Mouse (Mus musculus): ENCODE results near the gene Med12l. TPM values are rescaled to one million over a fixed set of nuclear protein-coding genes. Genes with fewer than 3 reads are reported as not detected.
"Not testable (repeated sequence)": the region's sequence is repeated elsewhere in the genome, so short reads cannot be mapped to it uniquely, and the experiment has no call there.

Med12l gene
- polyA plus RNA-seq, 1 experiment, result 12.6 TPM

- TF ChIP-seq GATA1 (IDR thresholded peaks at IDR 0.05; ENCODE audit: borderline replicate concordance, low read length) (no peak), FLI1 (IDR thresholded peaks at IDR 0.05; ENCODE audit: low read length) (no peak)
- peaks cover 69% of the 10 kb centered on the region for H3K4me1 ChIP-seq
- no peaks in the 10 kb centered on the region for H3K27me3 ChIP-seq (replicated peaks)
- H3K4me3 ChIP-seq (replicated peaks), result peak overlapping the region; percentile 77
- H3K36me3 ChIP-seq (replicated peaks; ENCODE audit: low read length), result peaks cover 89% of the 10 kb centered on the region
- no peaks in the 10 kb centered on the region for H3K9me3 ChIP-seq
Measured at GRCm38 (mm10) chr3:59080919-59081318, 75.3 kb downstream of the Med12l start.

GRCm38 (mm10) chr3:59092702-59093101 is 87.1 kb downstream of the Med12l start:
- H3K36me3 ChIP-seq (replicated peaks; ENCODE audit: low read length), result peaks cover 98% of the 10 kb centered on the region
- peaks cover 73% of the 10 kb centered on the region for H3K4me1 ChIP-seq
- peak overlapping the region; percentile 18 for H3K4me3 ChIP-seq (replicated peaks)
- no peak for TF ChIP-seq GATA1 (IDR thresholded peaks at IDR 0.05; ENCODE audit: borderline replicate concordance, low read length)
- no peak for TF ChIP-seq FLI1 (IDR thresholded peaks at IDR 0.05; ENCODE audit: low read length)
- no peaks in the 10 kb centered on the region for H3K9me3 ChIP-seq
- H3K27me3 ChIP-seq (replicated peaks), result no peaks in the 10 kb centered on the region

- Histone ChIP-seq H3K4me3 (replicated peaks) (no peak overlapping the region), H3K9me3 (no peaks in the 10 kb centered on the region), H3K4me1 (peaks cover 94% of the 10 kb centered on the region), H3K36me3 (replicated peaks; ENCODE audit: low read length) (peaks cover 73% of the 10 kb centered on the region), H3K27me3 (replicated peaks) (no peaks in the 10 kb centered on the region)
- TF ChIP-seq FLI1 (IDR thresholded peaks at IDR 0.05; ENCODE audit: low read length) (no peak), GATA1 (IDR thresholded peaks at IDR 0.05; ENCODE audit: borderline replicate concordance, low read length) (no peak)
Measured at GRCm38 (mm10) chr3:59097421-59097820, 91.8 kb downstream of the Med12l start.

GRCm38 (mm10) chr3:59098540-59098939 is 92.9 kb downstream of the Med12l start:
- no peaks in the 10 kb centered on the region for H3K27me3 ChIP-seq (replicated peaks)
- no peak for TF ChIP-seq FLI1 (IDR thresholded peaks at IDR 0.05; ENCODE audit: low read length)
- no peak for TF ChIP-seq GATA1 (IDR thresholded peaks at IDR 0.05; ENCODE audit: borderline replicate concordance, low read length)
- peak overlapping the region; percentile 62 for H3K4me3 ChIP-seq (replicated peaks)
- peaks cover 94% of the 10 kb centered on the region for H3K4me1 ChIP-seq
- H3K36me3 ChIP-seq (replicated peaks; ENCODE audit: low read length), result peaks cover 72% of the 10 kb centered on the region
- no peaks in the 10 kb centered on the region for H3K9me3 ChIP-seq

GRCm38 (mm10) chr3:59101218-59101986 is 95.8 kb downstream of the Med12l start, which contains the start of gene Gpr171:
TSS of gene Gpr171 (minus strand) at chr3:59101821.
- Histone ChIP-seq H3K4me3 (replicated peaks) (peak within 1 kb of the TSS; percentile 81), H3K36me3 (replicated peaks; ENCODE audit: low read length) (peaks cover 67% of the 10 kb centered on the region)

GRCm38 (mm10) chr3:59102146-59102545 is 96.5 kb downstream of the Med12l start:
- Histone ChIP-seq H3K4me1 (peaks cover 98% of the 10 kb centered on the region), H3K9me3 (no peaks in the 10 kb centered on the region), H3K36me3 (replicated peaks; ENCODE audit: low read length) (peaks cover 68% of the 10 kb centered on the region), H3K27me3 (replicated peaks) (no peaks in the 10 kb centered on the region), H3K4me3 (replicated peaks) (peak overlapping the region; percentile 12)
- TF ChIP-seq FLI1 (IDR thresholded peaks at IDR 0.05; ENCODE audit: low read length), result no peak
- no peak for TF ChIP-seq GATA1 (IDR thresholded peaks at IDR 0.05; ENCODE audit: borderline replicate concordance, low read length)

More at GRCm38 (mm10) chr3:59101218-59101986, 95.8 kb downstream of the Med12l start, which contains the start of gene Gpr171:
- no peak for TF ChIP-seq FLI1 (IDR thresholded peaks at IDR 0.05; ENCODE audit: low read length)
- no peaks in the 10 kb centered on the region for H3K9me3 ChIP-seq
- H3K27me3 ChIP-seq (replicated peaks), result no peaks in the 10 kb centered on the region
- peaks cover 98% of the 10 kb centered on the region for H3K4me1 ChIP-seq

- Histone ChIP-seq H3K36me3 (replicated peaks; ENCODE audit: low read length) (peaks cover 67% of the 10 kb centered on the region), H3K4me1 (peaks cover 97% of the 10 kb centered on the region), H3K9me3 (no peaks in the 10 kb centered on the region), H3K4me3 (replicated peaks) (peak overlapping the region; percentile 82), H3K27me3 (replicated peaks) (no peaks in the 10 kb centered on the region)
- TF ChIP-seq FLI1 (IDR thresholded peaks at IDR 0.05; ENCODE audit: low read length) (no peak), GATA1 (IDR thresholded peaks at IDR 0.05; ENCODE audit: borderline replicate concordance, low read length) (0 out of 3 replicates have a peak, but pooled peaks have one; percentile 30)
Measured at GRCm38 (mm10) chr3:59104462-59104861, 98.8 kb downstream of the Med12l start.

- no peak for TF ChIP-seq FLI1 (IDR thresholded peaks at IDR 0.05; ENCODE audit: low read length)
- no peak for TF ChIP-seq GATA1 (IDR thresholded peaks at IDR 0.05; ENCODE audit: borderline replicate concordance, low read length)
- H3K36me3 ChIP-seq (replicated peaks; ENCODE audit: low read length), result peaks cover 73% of the 10 kb centered on the region
Measured at GRCm38 (mm10) chr3:59107439-59107838, 101.8 kb downstream of the Med12l start.

GRCm38 (mm10) chr3:59109834-59110233 is 104.2 kb downstream of the Med12l start:
- Histone ChIP-seq H3K36me3 (replicated peaks; ENCODE audit: low read length) (peaks cover 58% of the 10 kb centered on the region), H3K4me1 (peaks cover 97% of the 10 kb centered on the region)
- not testable (repeated sequence) for H3K9me3 ChIP-seq; H3K4me3 ChIP-seq (replicated peaks); H3K27me3 ChIP-seq (replicated peaks)

More at GRCm38 (mm10) chr3:59107439-59107838, 101.8 kb downstream of the Med12l start:
- Histone ChIP-seq H3K9me3 (no peaks in the 10 kb centered on the region), H3K27me3 (replicated peaks) (no peaks in the 10 kb centered on the region), H3K4me1 (peaks cover 97% of the 10 kb centered on the region), H3K4me3 (replicated peaks) (no peak overlapping the region)

- H3K9me3 ChIP-seq, result no peaks in the 10 kb centered on the region
- TF ChIP-seq GATA1 (IDR thresholded peaks at IDR 0.05; ENCODE audit: borderline replicate concordance, low read length), result no peak
- no peak for TF ChIP-seq FLI1 (IDR thresholded peaks at IDR 0.05; ENCODE audit: low read length)
- no peak overlapping the region for H3K4me3 ChIP-seq (replicated peaks)
- H3K27me3 ChIP-seq (replicated peaks), result no peaks in the 10 kb centered on the region
- peaks cover 61% of the 10 kb centered on the region for H3K36me3 ChIP-seq (replicated peaks; ENCODE audit: low read length)
- H3K4me1 ChIP-seq, result peaks cover 98% of the 10 kb centered on the region
Measured at GRCm38 (mm10) chr3:59111944-59112343, 106.3 kb downstream of the Med12l start.

GRCm38 (mm10) chr3:59113291-59113690 is 107.7 kb downstream of the Med12l start:
- Histone ChIP-seq H3K4me1 (peaks cover 98% of the 10 kb centered on the region), H3K36me3 (replicated peaks; ENCODE audit: low read length) (peaks cover 58% of the 10 kb centered on the region), H3K4me3 (replicated peaks) (peak overlapping the region; percentile 57)
- H3K9me3 ChIP-seq; H3K27me3 ChIP-seq (replicated peaks): not testable (repeated sequence)
